8 mouse cellular contexts compared by ENCODE assay signal in the genomic region with DNA sequence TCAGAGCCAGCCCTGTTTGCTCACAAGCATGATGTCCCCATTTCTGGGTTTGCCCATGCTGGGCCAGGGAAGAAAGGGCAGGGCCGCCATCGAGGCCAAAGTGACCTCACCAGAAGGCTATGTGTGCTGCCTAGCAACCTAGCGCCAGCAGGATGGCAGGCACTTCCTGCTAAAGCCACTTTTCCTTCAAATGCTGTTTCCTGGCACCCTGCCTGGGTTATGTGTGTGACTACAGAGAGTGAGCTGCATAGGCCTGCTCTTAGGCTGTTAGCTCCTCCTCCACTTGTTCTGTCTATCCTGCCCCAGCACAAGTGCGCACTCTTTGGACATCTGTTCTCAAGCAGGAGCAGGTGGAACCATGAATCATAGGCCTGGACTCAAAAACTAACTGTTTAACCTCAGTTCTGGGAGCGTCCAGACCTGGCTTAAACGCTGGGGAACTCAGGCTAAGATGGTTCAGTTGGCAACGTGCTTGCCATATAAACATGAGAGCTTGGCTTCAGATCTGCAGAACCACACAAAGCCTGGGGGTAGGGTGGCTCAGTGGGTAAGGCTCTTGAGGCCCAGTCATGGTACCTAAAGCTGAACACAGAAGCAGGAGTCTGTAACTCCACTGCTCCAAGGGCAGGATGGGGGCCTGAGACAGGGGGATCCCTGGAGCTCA. TPM values are rescaled to one million over a fixed set of nuclear protein-coding genes. Genes with fewer than 3 reads are reported as not detected.
DNase-seq lines count a peak whose midpoint lies in the region; ATAC-seq and TF ChIP-seq lines count a peak whose summit lies in the region.

No protein-coding gene starts in this region.

- no peaks in the 10 kb centered on the region for H3K36me3 ChIP-seq in forebrain, embryonic 11.5 days (ENCODE audit: control insufficient read depth, insufficient read depth, low read length)
- H3K36me3 ChIP-seq in heart, embryonic 14.5 days (ENCODE audit: control insufficient read depth, insufficient read depth, low read length) = no peaks in the 10 kb centered on the region
- no peaks in the 10 kb centered on the region for H3K36me3 ChIP-seq in kidney, postnatal 0 days (ENCODE audit: insufficient read depth, low read length)
- 0 out of 2 replicates have a peak, but pooled peaks cover 6% of the 10 kb centered on the region for H3K36me3 ChIP-seq in neural tube, embryonic 12.5 days

- no peak overlapping the region for H3K4me3 ChIP-seq in forebrain, embryonic 11.5 days (ENCODE audit: low read depth, low read length)
- H3K4me3 ChIP-seq in heart, embryonic 14.5 days (ENCODE audit: control insufficient read depth in 1 of 2, insufficient read depth in 1 of 2, low read depth in 1 of 2, low read length in 2 of 2) = no peak overlapping the region
- H3K4me3 ChIP-seq in kidney, postnatal 0 days (replicated peaks; ENCODE audit: low read depth, low read length) = no peak overlapping the region
- H3K4me3 ChIP-seq in neural tube, embryonic 12.5 days = no peak overlapping the region

- no peak for ATAC-seq in forebrain, embryonic 11.5 days (replicated peaks; ENCODE audit: low FRiP score)
- ATAC-seq in heart, embryonic 14.5 days (ENCODE audit: insufficient number of reproducible peaks, insufficient read depth, low FRiP score, low read depth) = peak; percentile 81
- ATAC-seq in kidney, postnatal 0 days (replicated peaks; ENCODE audit: low FRiP score, low read depth) = peak; percentile 54
- peak; percentile 65; the same call in 1 of the 2 replicates for ATAC-seq in neural tube, embryonic 12.5 days (ENCODE audit: low FRiP score, low read depth)

- no peak for TF ChIP-seq CTCF in kidney, postnatal 0 days (IDR thresholded peaks at IDR 0.05; ENCODE audit: low read depth)

- peaks cover 6% of the 10 kb centered on the region; the same call in 1 of the 2 replicates for H3K4me1 ChIP-seq in forebrain, embryonic 11.5 days (replicated peaks; ENCODE audit: control insufficient read depth, insufficient read depth, low read length)
- H3K4me1 ChIP-seq in heart, embryonic 14.5 days (ENCODE audit: control insufficient read depth in 2 of 2, insufficient read depth in 2 of 2, low read length in 2 of 2) = peaks cover 18 to 32% of the 10 kb centered on the region in 2 experiments
- peaks cover 18% of the 10 kb centered on the region for H3K4me1 ChIP-seq in kidney, postnatal 0 days (replicated peaks; ENCODE audit: insufficient read depth, low read length)
- peaks cover 25% of the 10 kb centered on the region for H3K4me1 ChIP-seq in neural tube, embryonic 12.5 days

- DNase-seq in 3134 (ENCODE audit: extremely low read depth, insufficient read length, low spot score) (peak; percentile 89), liver (peak; percentile 51)
- peak; percentile 70 to 91 for DNase-seq in adrenal gland, postnatal 4 days (ENCODE audit: low spot score in 2 of 2)
- DNase-seq in forebrain, embryonic 11.5 days (ENCODE audit: low spot score) = no peak
- DNase-seq in kidney, postnatal 0 days (ENCODE audit: low spot score) = peak; percentile 80
- peak; percentile 69 for DNase-seq in urinary bladder, adult 2 months (ENCODE audit: low spot score)

- WGBS in forebrain, embryonic 11.5 days = 69% methylated on average over 7 of the region's 7 CpGs
- 26% methylated on average over 7 of the region's 7 CpGs for WGBS in heart, embryonic 14.5 days
- WGBS in kidney, postnatal 0 days = 47% methylated on average over 7 of the region's 7 CpGs
- 50% methylated on average over 7 of the region's 7 CpGs for WGBS in neural tube, embryonic 12.5 days

- H3K9ac ChIP-seq in forebrain, embryonic 11.5 days (ENCODE audit: low read length) = no peak overlapping the region
- peak overlapping the region; percentile 13; the same call in 1 of the 2 replicates for H3K9ac ChIP-seq in heart, embryonic 14.5 days (ENCODE audit: low read length)
- no peak overlapping the region for H3K9ac ChIP-seq in kidney, postnatal 0 days (ENCODE audit: low read depth, low read length)
- no peak overlapping the region for H3K9ac ChIP-seq in neural tube, embryonic 12.5 days

- H3K27ac ChIP-seq in forebrain, embryonic 11.5 days (ENCODE audit: low read depth, low read length) = 0 out of 2 replicates have a peak overlapping the region, but pooled peaks have one; percentile 51
- H3K27ac ChIP-seq in heart, embryonic 14.5 days (replicated peaks in 1 of 2; ENCODE audit: control insufficient read depth in 1 of 2, insufficient read depth in 1 of 2, low read depth in 2 of 2, low read length in 2 of 2) = peak overlapping the region; percentile 89 to 90
- peak overlapping the region; percentile 72 for H3K27ac ChIP-seq in kidney, postnatal 0 days
- no peak overlapping the region for H3K27ac ChIP-seq in neural tube, embryonic 12.5 days

- H3K27me3 ChIP-seq in forebrain, embryonic 11.5 days (ENCODE audit: control insufficient read depth, insufficient read depth, low read length) = peaks cover 29% of the 10 kb centered on the region
- peaks cover 31% of the 10 kb centered on the region for H3K27me3 ChIP-seq in heart, embryonic 14.5 days (ENCODE audit: control insufficient read depth, insufficient read depth, low read length)
- no peaks in the 10 kb centered on the region for H3K27me3 ChIP-seq in kidney, postnatal 0 days (ENCODE audit: insufficient read depth, low read length)
- peaks cover 36% of the 10 kb centered on the region for H3K27me3 ChIP-seq in neural tube, embryonic 12.5 days (replicated peaks)

- H3K9me3 ChIP-seq in forebrain, embryonic 11.5 days (ENCODE audit: control insufficient read depth, low read length) = no peaks in the 10 kb centered on the region; the same call in 1 of the 2 replicates
- H3K9me3 ChIP-seq in heart, embryonic 14.5 days (ENCODE audit: control insufficient read depth, low read length) = peaks cover 5% of the 10 kb centered on the region
- no peaks in the 10 kb centered on the region for H3K9me3 ChIP-seq in kidney, postnatal 0 days (replicated peaks; ENCODE audit: low read length)
- no peaks in the 10 kb centered on the region; the same call in 1 of the 2 replicates for H3K9me3 ChIP-seq in neural tube, embryonic 12.5 days

- no peak overlapping the region for H3K4me2 ChIP-seq in forebrain, embryonic 11.5 days (ENCODE audit: low read depth, low read length, severe bottlenecking)
- H3K4me2 ChIP-seq in heart, embryonic 14.5 days (ENCODE audit: low read length) = no peak overlapping the region
- no peak overlapping the region for H3K4me2 ChIP-seq in kidney, postnatal 0 days (ENCODE audit: low read length)
- no peak overlapping the region for H3K4me2 ChIP-seq in neural tube, embryonic 12.5 days (replicated peaks)

RNA-seq across cellular contexts. Expression of a gene that starts 19.0 kb away (rescaled TPM):
- total RNA-seq in adrenal gland, postnatal 4 days (2021) = 1 to 10 TPM; 2.2 to 4.3 TPM
- polyA plus RNA-seq in forebrain, embryonic 11.5 days (2014; fragmentation: Nextera tagmentation; extraction: Ambion mirVana) = 0.61 and 0.80 TPM in 2 replicates
- 0.58 and 0.63 TPM in 2 replicates for polyA plus RNA-seq in heart, embryonic 14.5 days (2014; fragmentation: Nextera tagmentation; extraction: Ambion mirVana)
- polyA plus RNA-seq in kidney, postnatal 0 days (2015; fragmentation: Nextera tagmentation; extraction: Ambion mirVana) = 3.9 and 4.1 TPM in 2 replicates
- polyA plus RNA-seq in neural tube, embryonic 12.5 days (2016; fragmentation: Nextera tagmentation; extraction: Ambion mirVana) = 0.76 and 0.95 TPM in 2 replicates
- polyA plus RNA-seq in urinary bladder, adult 2 months (2012; rRNA removed) = 16.9 and 24.7 TPM in 2 replicates

RNA-seq across cellular contexts. Expression of a gene that starts 20.0 kb away (rescaled TPM):
- total RNA-seq in adrenal gland, postnatal 4 days (2021) = 100 to 1,000 TPM; 100 to 111 TPM
- polyA plus RNA-seq in forebrain, embryonic 11.5 days (2014; fragmentation: Nextera tagmentation; extraction: Ambion mirVana) = 28.0 and 30.2 TPM in 2 replicates
- 36.8 and 39.6 TPM in 2 replicates for polyA plus RNA-seq in heart, embryonic 14.5 days (2014; fragmentation: Nextera tagmentation; extraction: Ambion mirVana)
- polyA plus RNA-seq in kidney, postnatal 0 days (2015; fragmentation: Nextera tagmentation; extraction: Ambion mirVana) = 55.5 and 64.0 TPM in 2 replicates
- polyA plus RNA-seq in neural tube, embryonic 12.5 days (2016; fragmentation: Nextera tagmentation; extraction: Ambion mirVana) = 42.2 and 44.0 TPM in 2 replicates
- polyA plus RNA-seq in urinary bladder, adult 2 months (2012; rRNA removed) = 94.7 and 106 TPM in 2 replicates

RNA-seq across cellular contexts. Expression of a gene that starts 20.2 kb away (rescaled TPM):
- total RNA-seq in adrenal gland, postnatal 4 days (2021) = 10 to 100 TPM; 31.6 to 32.9 TPM
- polyA plus RNA-seq in forebrain, embryonic 11.5 days (2014; fragmentation: Nextera tagmentation; extraction: Ambion mirVana) = 48.5 and 55.4 TPM in 2 replicates
- polyA plus RNA-seq in heart, embryonic 14.5 days (2014; fragmentation: Nextera tagmentation; extraction: Ambion mirVana) = 85.1 and 89.4 TPM in 2 replicates
- polyA plus RNA-seq in kidney, postnatal 0 days (2015; fragmentation: Nextera tagmentation; extraction: Ambion mirVana) = 44.0 and 47.2 TPM in 2 replicates
- 67.6 and 68.9 TPM in 2 replicates for polyA plus RNA-seq in neural tube, embryonic 12.5 days (2016; fragmentation: Nextera tagmentation; extraction: Ambion mirVana)
- 45.1 and 57.1 TPM in 2 replicates for polyA plus RNA-seq in urinary bladder, adult 2 months (2012; rRNA removed)

RNA-seq across cellular contexts. Expression of a gene that starts 50.9 kb away (rescaled TPM):
- total RNA-seq in adrenal gland, postnatal 4 days (2021) = 10 to 100 TPM; 57.7 to 63.5 TPM
- 52.8 and 60.3 TPM in 2 replicates for polyA plus RNA-seq in forebrain, embryonic 11.5 days (2014; fragmentation: Nextera tagmentation; extraction: Ambion mirVana)
- polyA plus RNA-seq in heart, embryonic 14.5 days (2014; fragmentation: Nextera tagmentation; extraction: Ambion mirVana) = 13.6 and 14.9 TPM in 2 replicates
- 16.8 and 20.0 TPM in 2 replicates for polyA plus RNA-seq in kidney, postnatal 0 days (2015; fragmentation: Nextera tagmentation; extraction: Ambion mirVana)
- 63.2 and 67.0 TPM in 2 replicates for polyA plus RNA-seq in neural tube, embryonic 12.5 days (2016; fragmentation: Nextera tagmentation; extraction: Ambion mirVana)
- polyA plus RNA-seq in urinary bladder, adult 2 months (2012; rRNA removed) = 46.8 and 47.7 TPM in 2 replicates

RNA-seq across cellular contexts. Expression of a gene that starts 55.1 kb away (rescaled TPM):
- 10 to 100 TPM; 79.7 to 81.2 TPM for total RNA-seq in adrenal gland, postnatal 4 days (2021)
- polyA plus RNA-seq in forebrain, embryonic 11.5 days (2014; fragmentation: Nextera tagmentation; extraction: Ambion mirVana) = 81.2 and 83.6 TPM in 2 replicates
- polyA plus RNA-seq in heart, embryonic 14.5 days (2014; fragmentation: Nextera tagmentation; extraction: Ambion mirVana) = 55.5 and 57.7 TPM in 2 replicates
- polyA plus RNA-seq in kidney, postnatal 0 days (2015; fragmentation: Nextera tagmentation; extraction: Ambion mirVana) = 62.1 and 69.1 TPM in 2 replicates
- 85.3 and 88.4 TPM in 2 replicates for polyA plus RNA-seq in neural tube, embryonic 12.5 days (2016; fragmentation: Nextera tagmentation; extraction: Ambion mirVana)
- polyA plus RNA-seq in urinary bladder, adult 2 months (2012; rRNA removed) = 75.0 and 78.3 TPM in 2 replicates
